Mouse (Mus musculus) brown adipose tissue, adult 24 weeks (tissue): ENCODE data around the gene Hsd17b2. TPM values are rescaled to one million over a fixed set of nuclear protein-coding genes. Genes with fewer than 3 reads are reported as not detected.

Experiments
- H3K27ac ChIP-seq: fragments of 200-500 bp; replicated peaks from 2 replicates; pipeline ENCODE4 v1.5.1; 2012; ENCODE audit warnings: low read depth, mild to moderate bottlenecking, low read length
- H3K4me1 ChIP-seq: fragments of 200-500 bp; 2 replicates; pipeline ENCODE4 v1.6.1; 2012; ENCODE audit warnings: low read length, mixed read lengths; ENCODE audit not compliant: control insufficient read depth, insufficient read depth, insufficient read length
- H3K4me3 ChIP-seq: fragments of 200-500 bp; 2 replicates; pipeline ENCODE4 v1.5.1; 2012; ENCODE audit warnings: low read depth, mild to moderate bottlenecking, low read length, moderate library complexity; ENCODE audit not compliant: insufficient read depth
- polyA plus RNA-seq: library from polyadenylated mRNA; stranded (reverse); fragments of >200 nt; gene quantifications from 2 replicates; pipeline ENCODE4 v1.2.4, GENCODE M21; 2012; ENCODE audit not compliant: missing spikeins, insufficient read depth, insufficient read length

The Hsd17b2 gene
- polyA plus RNA-seq, 1 experiment = not detected

DNA sequence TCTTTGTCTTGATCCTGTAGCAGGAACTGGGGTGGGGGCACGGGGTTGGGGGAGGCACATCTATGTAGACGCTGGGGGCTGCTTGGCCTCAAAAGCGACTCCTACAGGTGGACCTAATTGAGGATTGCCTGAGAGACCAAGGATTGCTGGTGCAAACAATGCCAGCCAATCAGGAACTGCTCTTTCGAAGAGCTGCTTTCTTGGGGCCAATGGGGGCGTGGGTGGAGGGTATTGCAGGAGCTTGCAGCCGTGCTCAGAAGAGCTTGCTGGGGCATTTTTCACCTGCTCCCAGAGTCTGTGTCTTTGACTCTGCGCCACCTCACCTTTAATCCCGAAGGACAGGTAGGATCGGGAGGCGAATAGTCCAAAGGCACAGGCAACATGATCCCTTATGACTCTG, 73.9 kb downstream of the Hsd17b2 start:
- H3K27ac ChIP-seq = no peak overlapping the region
- H3K4me3 ChIP-seq = no peak overlapping the region
- H3K4me1 ChIP-seq = no peaks in the 10 kb centered on the region

DNA sequence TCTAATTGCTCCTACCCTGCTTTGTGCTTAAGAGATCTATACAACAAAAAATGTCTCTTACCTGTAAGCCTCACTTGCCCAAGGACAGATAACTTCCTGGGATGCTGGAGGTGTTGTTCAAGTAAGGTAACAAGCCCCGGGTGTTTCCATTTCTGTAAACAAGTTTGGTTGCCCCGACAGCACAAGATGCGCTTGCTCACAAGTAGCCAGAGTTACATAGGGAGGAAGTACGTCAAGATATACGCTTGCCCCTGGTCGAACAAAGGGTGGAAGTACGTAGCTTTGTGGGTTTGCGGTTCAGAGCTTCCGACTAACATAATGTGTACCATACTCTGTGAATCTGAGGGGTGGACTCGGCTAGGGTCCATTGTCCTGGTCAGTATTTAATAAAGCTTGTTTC, 74.4 kb downstream of the Hsd17b2 start:
- Histone ChIP-seq H3K4me1 (no peaks in the 10 kb centered on the region), H3K27ac (no peak overlapping the region), H3K4me3 (no peak overlapping the region)

DNA sequence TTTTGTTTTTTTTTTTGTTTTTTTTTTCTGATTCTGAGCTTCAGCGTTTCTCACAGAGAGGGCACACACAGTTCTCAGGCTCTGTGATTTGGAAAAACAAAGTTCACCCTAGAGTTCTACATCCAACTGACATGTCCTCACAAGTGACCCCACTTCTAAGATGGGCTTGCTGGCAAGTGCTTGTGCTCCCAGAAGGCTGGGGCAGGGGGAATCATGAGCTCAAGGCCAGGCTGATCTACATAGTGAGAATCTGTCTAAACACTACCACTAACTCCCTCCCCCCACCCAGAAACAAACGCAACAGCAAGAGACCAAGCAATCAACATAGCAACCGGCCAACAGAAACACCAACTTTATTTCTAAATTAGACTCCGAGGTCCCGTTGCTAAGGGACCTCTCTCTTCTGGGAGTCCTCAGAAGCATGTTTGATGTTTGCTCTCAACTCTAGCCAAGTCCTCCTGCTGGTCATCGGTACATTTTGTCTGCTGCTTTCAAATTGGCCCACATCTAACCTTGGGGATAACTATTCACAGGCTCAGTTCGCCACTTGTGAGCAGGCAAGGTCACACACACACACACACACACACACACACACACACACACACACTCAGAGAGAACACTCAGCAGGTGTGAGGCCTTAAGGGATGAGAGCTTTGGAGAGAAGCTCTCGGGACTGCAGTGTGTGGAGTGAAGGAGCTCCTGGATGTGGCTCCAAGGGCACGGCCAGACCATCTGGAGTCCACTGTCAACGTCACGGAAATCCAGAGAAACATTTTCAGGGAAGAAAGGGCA, 77.0 kb downstream of the Hsd17b2 start:
- Histone ChIP-seq H3K4me1 (no peaks in the 10 kb centered on the region), H3K27ac (no peak overlapping the region), H3K4me3 (no peak overlapping the region)

DNA sequence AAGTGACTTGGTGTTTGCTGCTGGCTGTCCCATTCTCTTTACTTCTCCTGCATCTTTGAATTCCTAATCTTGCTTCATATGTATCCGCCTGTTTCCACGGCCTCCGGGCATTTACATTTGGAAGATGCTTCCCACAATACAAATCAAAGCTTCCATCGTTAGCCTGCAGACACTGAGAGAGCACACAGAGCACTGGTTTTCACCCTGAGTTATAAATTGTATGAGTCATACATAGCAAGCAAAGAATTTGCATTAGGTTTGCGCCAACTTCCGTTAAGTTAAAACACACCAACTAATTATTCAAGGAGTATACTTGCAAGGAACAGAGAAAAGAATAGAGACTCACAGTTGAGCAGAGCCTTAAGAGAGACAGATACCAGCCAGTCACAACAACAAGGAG, 77.6 kb downstream of the Hsd17b2 start:
- H3K27ac ChIP-seq = no peak overlapping the region
- H3K4me1 ChIP-seq = no peaks in the 10 kb centered on the region
- no peak overlapping the region for H3K4me3 ChIP-seq

DNA sequence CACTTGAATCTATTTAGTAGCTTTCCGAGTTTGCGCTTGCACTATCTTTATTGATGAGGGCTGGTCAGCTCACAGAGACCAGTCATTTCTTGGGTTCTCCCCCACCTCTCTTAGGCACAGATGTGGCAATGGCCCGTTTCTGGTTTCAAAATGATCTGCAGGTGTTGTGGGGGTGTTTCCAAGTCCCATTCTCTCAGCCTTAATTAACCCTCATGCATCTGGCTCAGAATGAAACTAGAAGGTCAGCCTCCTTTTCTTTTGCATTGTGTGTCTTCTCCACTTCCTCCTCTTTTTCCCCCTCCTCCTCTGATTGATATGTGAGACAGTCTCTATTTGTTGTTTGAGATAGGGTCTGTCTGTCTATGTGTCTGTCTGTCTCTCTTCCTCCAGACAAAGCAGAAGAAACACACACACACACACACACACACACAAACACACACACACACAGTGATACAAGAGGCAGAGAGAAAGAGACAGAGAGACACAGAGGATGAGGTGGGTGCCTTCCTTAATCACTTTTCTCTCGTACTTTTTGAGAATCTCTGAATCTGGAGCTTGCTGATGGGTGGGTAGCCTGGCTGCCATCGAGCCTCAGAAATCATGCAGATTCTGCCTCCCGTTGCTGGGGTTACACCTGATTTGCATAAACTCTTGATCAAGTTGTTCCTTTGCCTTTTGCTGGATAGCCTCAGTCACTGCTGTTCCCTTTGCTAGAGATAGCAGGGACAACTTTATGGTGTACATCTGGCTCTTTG, 79.8 kb downstream of the Hsd17b2 start:
- no peak overlapping the region for H3K4me3 ChIP-seq
- no peaks in the 10 kb centered on the region for H3K4me1 ChIP-seq
- H3K27ac ChIP-seq = no peak overlapping the region

DNA sequence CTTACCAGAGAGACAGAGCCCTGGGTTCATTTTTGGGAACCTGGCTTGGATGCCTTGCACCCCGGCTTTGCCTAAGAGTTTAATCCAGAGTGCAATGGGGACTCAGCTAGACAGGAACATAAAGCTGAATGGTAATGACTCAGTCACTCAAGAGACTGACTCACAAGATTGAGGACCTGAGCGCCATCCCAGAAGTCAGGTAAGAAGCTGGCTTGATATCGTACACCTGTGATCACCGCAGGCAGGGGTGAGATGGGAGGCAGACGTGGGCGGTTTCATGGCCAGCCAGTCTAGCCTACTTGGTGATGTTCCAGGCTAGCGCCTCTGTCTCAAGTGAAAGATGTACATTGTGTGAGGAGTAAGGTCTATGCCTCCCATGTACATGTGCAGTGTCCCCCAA, 81.3 kb downstream of the Hsd17b2 start:
- no peak overlapping the region for H3K27ac ChIP-seq
- H3K4me3 ChIP-seq = no peak overlapping the region
- no peaks in the 10 kb centered on the region for H3K4me1 ChIP-seq

DNA sequence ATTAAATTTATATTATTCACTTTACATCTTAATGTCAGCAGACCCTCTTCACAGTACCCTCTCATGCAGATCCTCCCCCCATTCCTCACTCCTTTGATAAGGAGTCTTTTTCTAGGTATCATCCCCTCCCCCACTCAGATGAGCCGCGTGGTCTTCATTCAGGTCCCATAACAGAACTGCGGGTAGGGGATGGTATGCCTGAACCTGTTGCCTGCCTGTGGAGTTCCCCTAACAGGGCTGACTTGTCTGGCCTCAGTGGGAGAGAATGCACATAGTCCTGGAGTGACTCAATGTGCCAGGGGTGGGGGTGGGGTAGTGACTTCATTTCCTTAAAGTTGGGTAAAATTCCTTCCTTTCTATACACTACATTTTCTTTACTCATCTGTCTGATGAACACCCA, 84.7 kb downstream of the Hsd17b2 start:
- H3K27ac ChIP-seq = no peak overlapping the region
- no peaks in the 10 kb centered on the region for H3K4me1 ChIP-seq
- H3K4me3 ChIP-seq = no peak overlapping the region

DNA sequence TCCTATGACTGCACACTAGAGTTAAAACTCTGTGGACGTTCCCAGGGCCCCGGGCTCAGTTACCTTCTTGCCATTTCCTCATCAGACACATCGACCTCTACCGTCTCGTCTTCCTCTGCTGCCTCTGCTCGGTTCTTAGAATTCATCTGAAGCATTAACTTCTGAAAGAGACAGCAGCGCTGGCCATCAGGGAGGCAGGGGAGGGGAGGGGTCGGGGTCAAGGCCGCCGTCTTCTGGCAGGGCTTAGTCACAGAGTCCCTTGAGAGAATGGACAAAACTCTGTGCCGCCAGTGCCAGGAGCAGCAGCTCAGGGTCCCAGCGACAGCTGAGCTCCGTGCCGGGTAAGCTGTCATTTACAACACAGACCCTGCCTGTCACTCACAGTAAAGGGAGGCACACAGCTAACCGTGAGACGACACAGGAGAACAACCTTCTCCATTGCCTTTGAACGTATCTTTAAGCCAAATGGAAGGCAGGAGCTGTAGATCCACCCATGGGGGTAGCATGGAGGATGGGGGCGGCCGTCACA, 91.0 kb downstream of the Hsd17b2 start:
- H3K27ac ChIP-seq = no peak overlapping the region
- H3K4me3 ChIP-seq = no peak overlapping the region
- no peaks in the 10 kb centered on the region for H3K4me1 ChIP-seq

DNA sequence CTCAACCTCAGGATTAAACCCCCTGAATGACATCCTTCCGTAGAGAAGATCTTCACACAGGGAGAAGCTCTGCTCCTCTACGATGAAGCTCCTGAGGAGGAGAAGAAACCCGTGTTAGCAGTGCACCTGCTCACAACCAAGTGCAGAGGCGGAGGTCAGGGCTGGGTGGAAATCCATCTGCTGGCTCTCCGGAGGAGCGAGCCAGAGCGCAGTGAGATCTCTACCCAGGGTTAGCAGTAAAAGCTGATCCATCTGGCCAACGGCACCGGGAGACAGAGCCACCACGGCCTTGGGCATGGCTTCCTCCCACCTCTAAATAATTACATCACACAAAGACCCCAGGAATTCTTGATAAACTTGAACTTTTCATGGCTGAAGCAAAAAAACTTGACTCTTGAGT, 92.9 kb downstream of the Hsd17b2 start:
- H3K27ac ChIP-seq = 0 out of 2 replicates have a peak overlapping the region, but pooled peaks have one; percentile 25
- no peaks in the 10 kb centered on the region for H3K4me1 ChIP-seq
- no peak overlapping the region for H3K4me3 ChIP-seq

DNA sequence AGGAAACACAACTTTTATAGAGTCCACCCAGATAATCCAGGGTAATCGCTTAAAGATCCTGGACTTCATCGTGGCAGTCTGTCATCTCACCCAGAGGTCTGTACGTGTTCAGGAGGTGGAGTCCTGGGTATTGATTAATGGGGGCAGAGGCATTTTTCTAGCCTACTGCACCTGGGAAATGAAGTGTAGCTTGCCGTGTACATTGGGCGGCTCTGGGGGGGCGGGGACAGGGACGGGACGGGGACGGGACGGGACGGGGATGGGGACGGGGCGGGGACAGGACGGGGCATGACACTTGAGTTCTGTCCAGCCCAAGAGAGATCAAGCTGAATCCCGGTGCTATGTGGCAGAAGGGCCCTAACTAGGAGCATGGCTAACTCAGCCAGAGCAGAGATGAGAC, 94.8 kb downstream of the Hsd17b2 start:
- no peak overlapping the region for H3K27ac ChIP-seq
- 0 out of 2 replicates have a peak, but pooled peaks cover 4% of the 10 kb centered on the region for H3K4me1 ChIP-seq
- no peak overlapping the region for H3K4me3 ChIP-seq

DNA sequence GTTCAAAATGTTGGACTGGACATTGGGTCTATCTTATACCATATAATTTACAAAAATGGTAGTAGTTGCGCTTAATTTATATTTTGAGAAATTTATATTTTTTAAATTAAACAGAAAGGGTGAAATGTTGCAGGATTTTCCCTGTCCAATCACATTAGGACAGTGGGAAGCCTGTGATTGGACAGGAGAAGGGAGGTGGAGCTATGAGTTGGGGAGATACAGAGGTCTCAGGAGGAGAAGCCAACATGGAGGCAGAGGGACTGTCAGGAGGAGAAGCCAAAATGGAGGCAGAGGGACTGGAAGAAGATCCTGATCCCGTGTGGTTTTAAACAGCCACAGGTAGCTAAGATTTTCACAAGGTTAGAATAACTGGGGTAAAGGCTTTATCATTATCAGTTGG, 96.4 kb downstream of the Hsd17b2 start:
- H3K4me1 ChIP-seq = 0 out of 2 replicates have a peak, but pooled peaks cover 4% of the 10 kb centered on the region
- H3K27ac ChIP-seq = no peak overlapping the region
- H3K4me3 ChIP-seq = no peak overlapping the region

DNA sequence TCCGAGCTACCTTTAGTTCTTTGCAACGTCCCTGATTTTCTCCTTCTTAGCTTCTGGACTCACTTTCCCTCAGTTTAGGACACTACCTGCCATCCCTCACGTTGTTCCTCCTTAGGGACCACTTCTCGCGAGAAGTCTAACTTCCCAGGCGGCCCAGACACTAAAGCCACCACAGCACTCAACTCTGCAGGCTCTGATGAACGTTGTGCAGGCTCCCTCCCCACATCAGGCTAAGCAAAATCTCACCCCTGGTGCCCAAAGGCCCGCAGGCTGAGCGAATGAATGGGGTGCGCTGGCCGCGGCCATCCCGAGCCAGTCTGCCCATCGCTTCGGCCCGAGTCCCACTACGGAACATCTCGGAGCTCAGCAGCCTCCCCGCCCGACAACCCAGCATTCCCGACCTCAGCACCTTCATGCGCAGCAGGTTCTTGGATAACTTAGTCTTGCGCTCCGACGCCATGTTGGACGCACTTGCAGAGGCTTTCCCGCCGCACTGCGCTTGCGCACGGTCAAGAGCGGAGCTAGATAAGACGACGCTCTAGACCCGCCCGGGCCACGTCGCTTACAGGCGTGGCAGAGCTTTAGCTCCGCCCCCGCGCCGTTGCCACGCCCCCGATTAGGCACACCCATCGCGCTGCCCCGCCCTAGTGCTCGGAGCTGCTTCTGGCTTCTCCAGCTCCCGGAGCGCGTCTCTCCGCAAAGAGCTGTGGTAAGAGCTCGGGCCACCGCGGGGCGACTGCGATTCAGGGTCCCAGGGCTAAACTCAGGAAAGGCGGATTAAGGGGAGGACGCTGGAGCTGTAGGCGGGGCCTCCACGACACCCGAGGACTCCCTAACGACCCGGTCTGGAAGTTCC, 100.0 kb downstream of the Hsd17b2 start, which contains the start of gene Mphosph6:
TSS of gene Mphosph6 (minus strand) at position 501 of the 856 bp plus-strand sequence.
- Histone ChIP-seq H3K27ac (peak within 1 kb of the TSS; percentile 4), H3K4me3 (peak within 1 kb of the TSS; percentile 79), H3K4me1 (0 out of 2 replicates have a peak, but pooled peaks cover 4% of the 10 kb centered on the region)

DNA sequence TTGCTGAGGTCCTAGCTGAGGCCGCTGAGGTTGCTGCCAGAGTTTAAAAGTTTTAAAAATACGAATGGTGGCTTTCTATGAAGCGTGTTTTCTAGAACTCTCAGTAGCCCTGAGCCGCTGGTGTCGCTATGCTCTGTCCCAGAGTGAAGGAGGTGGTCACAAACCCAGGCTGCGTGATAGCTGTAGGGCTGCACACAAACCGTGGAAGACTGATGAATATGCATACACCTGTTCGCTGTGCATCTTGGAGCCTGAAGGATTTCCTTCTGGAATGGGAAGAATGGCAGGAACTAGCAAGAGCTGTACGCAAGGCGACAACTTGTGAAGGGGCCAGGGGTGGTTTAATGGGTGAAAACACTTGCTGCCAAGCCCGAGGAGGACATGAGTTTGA, 100.6 kb downstream of the Hsd17b2 start:
- peak overlapping the region; percentile 4; the same call in 1 of the 2 replicates for H3K27ac ChIP-seq
- H3K4me3 ChIP-seq = peak overlapping the region; percentile 64
- H3K4me1 ChIP-seq = 0 out of 2 replicates have a peak, but pooled peaks cover 4% of the 10 kb centered on the region

DNA sequence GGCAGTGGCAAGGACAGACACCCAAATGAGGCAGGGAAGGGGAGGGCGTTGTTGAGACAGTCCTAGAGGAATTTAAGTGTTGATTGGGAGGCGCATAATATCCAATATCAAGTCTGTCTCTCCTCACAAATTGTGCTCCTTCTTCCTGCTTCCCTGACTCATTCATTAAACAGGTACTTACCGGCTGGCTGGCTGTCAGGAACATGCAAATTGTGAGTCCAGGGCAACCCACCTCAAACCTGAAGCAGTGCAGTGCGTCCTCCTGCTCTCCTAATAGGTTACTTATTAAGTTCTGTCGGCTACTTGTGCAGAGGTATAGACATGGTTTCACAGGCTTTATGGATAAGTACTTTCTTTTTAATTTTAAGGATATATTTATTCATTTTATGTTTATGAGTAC, 103.7 kb downstream of the Hsd17b2 start:
- H3K4me1 ChIP-seq = 0 out of 2 replicates have a peak, but pooled peaks cover 4% of the 10 kb centered on the region
- no peak overlapping the region for H3K4me3 ChIP-seq
- no peak overlapping the region for H3K27ac ChIP-seq
